Mouse (Mus musculus) hindbrain, postnatal 0 days (tissue): Measurements from ENCODE around the gene Itga6. TPM values are rescaled to one million over a fixed set of nuclear protein-coding genes. Genes with fewer than 3 reads are reported as not detected.
"Not testable (repeated sequence)": the region's sequence is repeated elsewhere in the genome, so short reads cannot be mapped to it uniquely, and the experiment has no call there.

Experiments used
- ATAC-seq: fragments of 200-750 bp; cut with Nextera tagmentation; 2 replicates; pipeline ENCODE4 v1.8.0; 2017; ENCODE audit warnings: mild to moderate bottlenecking, moderate TSS enrichment, moderate library complexity
- DNase-seq: peaks from one replicate; pipeline ENCODE4 v3.0.0-alpha.2; 2015; ENCODE audit warnings: low spot score
- H3K27ac ChIP-seq: fragments of 300-500 bp; sonication (generic); 2 replicates; pipeline ENCODE4 v1.5.1; 2014; ENCODE audit warnings: mild to moderate bottlenecking
- H3K27me3 ChIP-seq: fragments of 300-500 bp; sonication (generic); 2 replicates; pipeline ENCODE4 v1.6.1; 2014; ENCODE audit warnings: low read length, mixed read lengths; ENCODE audit not compliant: insufficient read depth
- H3K36me3 ChIP-seq: fragments of 300-500 bp; sonication (generic); 2 replicates; pipeline ENCODE4 v1.6.1; 2014; ENCODE audit warnings: low read length, mixed read lengths; ENCODE audit not compliant: insufficient read depth
- H3K4me1 ChIP-seq: fragments of 300-500 bp; sonication (generic); 2 replicates; pipeline ENCODE4 v1.6.1; 2014; ENCODE audit warnings: antibody characterized with exemption, low read length, mixed read lengths; ENCODE audit not compliant: insufficient read depth
- H3K4me2 ChIP-seq: fragments of 300-500 bp; sonication (generic); 2 replicates; pipeline ENCODE4 v1.6.1; 2014; ENCODE audit warnings: low read depth, mild to moderate bottlenecking, low read length, moderate library complexity, mixed read lengths
- H3K4me3 ChIP-seq: fragments of 300-500 bp; sonication (generic); 2 replicates; pipeline ENCODE4 v1.5.1; 2014; ENCODE audit warnings: low read length
- H3K9ac ChIP-seq: fragments of 300-500 bp; sonication (generic); replicated peaks from 2 replicates; pipeline ENCODE4 v1.6.1; 2014; ENCODE audit warnings: mild to moderate bottlenecking, low read length, moderate library complexity, mixed read lengths
- H3K9me3 ChIP-seq: fragments of 300-500 bp; sonication (generic); 2 replicates; pipeline ENCODE4 v1.6.1; 2016; ENCODE audit warnings: low read length, mixed read lengths
- CTCF ChIP-seq: IDR thresholded peaks from 2 replicates; pipeline ENCODE4 v1.5.1; 2016; ENCODE audit warnings: antibody characterized with exemption, control low read depth, low read depth
- WGBS: fragments of 180-500 bp; shearing (Covaris S2); extraction: QIAGEN DNeasy Blood & Tissue Kit; methylation state at CpG from one replicate; pipeline ENCODE4 v1.1.7; 2014; 5-methylcytosine and 5-hydroxymethylcytosine counted together
- polyA plus RNA-seq: library from polyadenylated mRNA; unstranded; fragments of >200 nt; fragmentation: Nextera tagmentation; extraction: Ambion mirVana; gene quantifications from 2 replicates; pipeline ENCODE4 v1.2.1, GENCODE M21; 2015
- total RNA-seq: library from RNA; depleted of rRNA; stranded (reverse); fragments of >200 nt; gene quantifications from 2 replicates; pipeline ENCODE4 v1.2.3, GENCODE M21; 2014

Gene Itga6
- total and polyA plus RNA-seq, 2 experiments from 2014 or later = 20.0 to 46.7 TPM

DNA sequence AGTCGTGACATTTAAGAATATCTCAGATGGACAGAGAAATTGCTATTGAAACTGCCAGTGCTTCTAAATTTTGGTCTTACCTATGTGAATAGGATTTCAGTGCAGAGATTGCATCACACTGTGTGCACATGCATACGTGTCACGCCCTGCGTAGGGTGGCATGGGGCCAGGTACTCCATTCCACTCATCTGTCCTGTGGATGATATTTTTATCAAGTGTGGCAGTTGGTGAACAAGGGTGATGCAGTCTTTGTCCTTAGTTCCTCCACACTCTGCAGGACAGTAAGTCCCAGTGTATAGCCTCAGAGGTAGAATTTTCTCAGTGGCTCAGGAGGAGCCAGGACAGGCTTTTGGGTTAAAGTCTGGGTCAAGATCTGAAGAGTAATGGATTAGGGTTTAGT is 90.8 kb downstream of the Itga6 start:
- ATAC-seq (no peak), DNase-seq (no peak)
- 93% methylated on average over 4 of the region's 4 CpGs for WGBS
- Histone ChIP-seq H3K9me3 (no peaks in the 10 kb centered on the region), H3K9ac (no peak overlapping the region), H3K4me3 (no peak overlapping the region), H3K36me3 (no peaks in the 10 kb centered on the region; the same call in 1 of the 2 replicates), H3K27ac (no peak overlapping the region), H3K27me3 (no peaks in the 10 kb centered on the region), H3K4me2 (no peak overlapping the region), H3K4me1 (no peaks in the 10 kb centered on the region)
- TF ChIP-seq CTCF = no peak

DNA sequence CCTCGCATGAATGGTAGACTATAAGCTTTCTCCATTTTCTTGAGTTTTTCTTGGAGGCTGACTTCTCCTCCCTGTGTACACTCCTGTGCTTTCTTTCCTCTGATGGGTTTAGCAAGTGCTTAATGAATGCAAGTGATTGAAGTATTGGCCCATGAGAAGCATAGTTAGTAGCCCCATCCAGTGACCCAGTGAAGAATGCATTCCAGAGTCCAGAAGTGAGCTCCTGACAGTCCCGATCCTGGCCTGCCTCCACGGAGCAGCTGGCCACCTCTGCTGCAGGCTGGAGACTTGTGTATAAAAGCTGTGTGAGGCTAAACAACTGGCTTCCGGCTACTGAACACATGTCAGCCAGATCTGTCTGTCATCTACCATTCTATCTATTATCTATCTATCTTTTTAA is 91.8 kb downstream of the Itga6 start:
- no peaks in the 10 kb centered on the region; the same call in 1 of the 2 replicates for H3K36me3 ChIP-seq
- WGBS = 53% methylated on average over 4 of the region's 4 CpGs
- no peaks in the 10 kb centered on the region for H3K4me1 ChIP-seq
- no peak overlapping the region for H3K4me3 ChIP-seq
- no peak overlapping the region for H3K27ac ChIP-seq
- H3K27me3 ChIP-seq = no peaks in the 10 kb centered on the region
- no peak for TF ChIP-seq CTCF
- H3K4me2 ChIP-seq = no peak overlapping the region
- H3K9ac ChIP-seq = no peak overlapping the region
- no peaks in the 10 kb centered on the region for H3K9me3 ChIP-seq
- DNase-seq = no peak
- no peak for ATAC-seq

DNA sequence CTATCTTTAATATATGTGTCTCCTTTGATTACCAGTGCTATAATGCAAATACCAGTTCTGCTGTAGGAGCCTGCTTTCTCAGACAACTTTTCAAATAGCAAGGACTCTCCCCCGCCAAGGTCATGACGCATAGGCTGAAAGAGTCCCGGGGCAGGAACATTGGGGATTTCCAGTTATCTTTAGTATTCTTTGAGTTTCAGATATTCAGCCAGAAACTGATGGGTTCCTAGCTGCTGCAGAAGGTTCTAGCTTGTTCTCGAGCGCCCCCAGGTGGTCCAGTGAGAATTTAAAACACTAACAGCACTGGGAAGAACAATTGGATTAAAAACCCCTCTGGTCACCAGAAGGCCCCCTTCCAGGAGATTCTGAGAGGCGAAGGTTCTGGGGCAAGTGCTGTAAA is 92.4 kb downstream of the Itga6 start:
- peak; percentile 87 for DNase-seq
- WGBS = 42% methylated on average over 6 of the region's 6 CpGs
- Histone ChIP-seq H3K4me2 (no peak overlapping the region), H3K4me1 (no peaks in the 10 kb centered on the region), H3K36me3 (no peaks in the 10 kb centered on the region; the same call in 1 of the 2 replicates), H3K27me3 (no peaks in the 10 kb centered on the region), H3K9me3 (no peaks in the 10 kb centered on the region), H3K9ac (no peak overlapping the region), H3K27ac (no peak overlapping the region), H3K4me3 (no peak overlapping the region)
- no peak; the same call in 1 of the 2 replicates for ATAC-seq
- peak; percentile 70 for TF ChIP-seq CTCF

- no peak overlapping the region for H3K9ac ChIP-seq
- H3K9me3 ChIP-seq = no peaks in the 10 kb centered on the region
- H3K36me3 ChIP-seq = peaks cover 6% of the 10 kb centered on the region; the same call in 1 of the 2 replicates
- ATAC-seq (no peak), DNase-seq (no peak)
- 86% methylated on average over 9 of the region's 9 CpGs for WGBS
- H3K4me2 ChIP-seq = no peak overlapping the region
- H3K4me3 ChIP-seq = no peak overlapping the region
- H3K27ac ChIP-seq = no peak overlapping the region
- TF ChIP-seq CTCF = no peak
- H3K27me3 ChIP-seq = no peaks in the 10 kb centered on the region
- no peaks in the 10 kb centered on the region for H3K4me1 ChIP-seq
Measured at GRCm38 (mm10) chr2:71843316-71843715, 97.9 kb downstream of the Itga6 start.

DNA sequence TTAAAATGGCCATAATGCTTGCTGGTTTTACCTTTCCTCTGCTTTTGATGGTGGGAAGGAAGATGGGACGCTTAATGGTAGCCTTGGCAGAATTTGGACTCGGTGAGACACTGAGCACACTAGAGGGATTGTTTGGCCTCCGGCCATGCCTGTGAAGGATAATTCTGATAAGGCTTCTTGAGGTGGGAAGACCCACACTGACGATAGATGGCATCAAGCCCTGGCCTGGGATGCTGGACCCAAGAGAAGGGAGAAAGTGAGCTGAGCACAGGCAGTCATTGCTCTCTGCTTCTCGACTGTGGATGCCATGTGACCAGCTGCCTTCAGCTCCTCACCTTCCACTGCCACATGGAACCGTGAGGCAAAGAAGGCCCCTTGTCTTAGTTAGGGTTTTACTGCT is 99.5 kb downstream of the Itga6 start:
- 94% methylated on average over 6 of the region's 6 CpGs for WGBS
- no peak for TF ChIP-seq CTCF
- no peak for ATAC-seq

GRCm38 (mm10) chr2:71852161-71852560 is 106.7 kb downstream of the Itga6 start:
- not testable (repeated sequence) for H3K4me1 ChIP-seq, H3K36me3 ChIP-seq, H3K9ac ChIP-seq, H3K4me3 ChIP-seq, H3K4me2 ChIP-seq, H3K9me3 ChIP-seq, H3K27me3 ChIP-seq, H3K27ac ChIP-seq
- DNase-seq (peak; percentile 56), ATAC-seq (0 out of 2 replicates have a peak, but pooled peaks have one; percentile 51)
- WGBS = 2% methylated on average over 4 of the region's 8 CpGs
- TF ChIP-seq CTCF = peak; percentile 63

More for the DNA sequence above, 99.5 kb downstream of the Itga6 start:
- Histone ChIP-seq H3K27me3 (no peaks in the 10 kb centered on the region), H3K9ac (no peak overlapping the region), H3K4me2 (no peak overlapping the region), H3K36me3 (peaks cover 6% of the 10 kb centered on the region; the same call in 1 of the 2 replicates), H3K4me1 (no peaks in the 10 kb centered on the region), H3K4me3 (no peak overlapping the region), H3K27ac (no peak overlapping the region), H3K9me3 (no peaks in the 10 kb centered on the region)
- DNase-seq = no peak

GRCm38 (mm10) chr2:71855076-71855475 is 109.7 kb downstream of the Itga6 start:
- no peaks in the 10 kb centered on the region for H3K36me3 ChIP-seq
- no peak for TF ChIP-seq CTCF

More at GRCm38 (mm10) chr2:71855076-71855475, 109.7 kb downstream of the Itga6 start:
- ATAC-seq = no peak
- Histone ChIP-seq H3K27ac (no peak overlapping the region), H3K9me3 (no peaks in the 10 kb centered on the region), H3K4me2 (no peak overlapping the region), H3K4me3 (no peak overlapping the region), H3K9ac (no peak overlapping the region), H3K27me3 (no peaks in the 10 kb centered on the region), H3K4me1 (no peaks in the 10 kb centered on the region)
- 64% methylated on average over 5 of the region's 5 CpGs for WGBS
- no peak for DNase-seq
